Mouse (Mus musculus) kidney, embryonic 14.5 days (tissue): ENCODE results near the gene Upk1a. TPM values are rescaled to one million over a fixed set of nuclear protein-coding genes. Genes with fewer than 3 reads are reported as not detected.

ENCODE experiments used
- ATAC-seq: fragments of 200-750 bp; cut with Nextera tagmentation; 2 replicates; pipeline ENCODE4 v1.8.0; 2017; ENCODE audit warnings: moderate number of reproducible peaks, mild to moderate bottlenecking, moderate TSS enrichment, moderate library complexity; ENCODE audit not compliant: low FRiP score, low TSS enrichment
- H3K27ac ChIP-seq: fragments of 300-500 bp; sonication (generic); 2 replicates; pipeline ENCODE4 v1.5.1; 2014; ENCODE audit warnings: low read depth, mild to moderate bottlenecking, low read length, moderate library complexity, mixed read lengths
- H3K27me3 ChIP-seq: fragments of 300-500 bp; sonication (generic); 2 replicates; pipeline ENCODE4 v1.6.1; 2014; ENCODE audit warnings: mild to moderate bottlenecking, low read length; ENCODE audit not compliant: control insufficient read depth, insufficient read depth
- H3K36me3 ChIP-seq: fragments of 300-500 bp; sonication (generic); 2 replicates; pipeline ENCODE4 v1.6.1; 2014; ENCODE audit warnings: low read length, mixed read lengths; ENCODE audit not compliant: control insufficient read depth, insufficient read depth
- H3K4me1 ChIP-seq: fragments of 300-500 bp; sonication (generic); 2 replicates; pipeline ENCODE4 v1.6.1; 2014; ENCODE audit warnings: low read length, mixed read lengths; ENCODE audit not compliant: control insufficient read depth, insufficient read depth
- H3K4me2 ChIP-seq: fragments of 300-500 bp; sonication (generic); replicated peaks from 2 replicates; pipeline ENCODE4 v1.6.1; 2014; ENCODE audit warnings: low read depth, mild to moderate bottlenecking, low read length
- H3K4me3 ChIP-seq: fragments of 300-500 bp; sonication (generic); 2 replicates; pipeline ENCODE4 v1.5.1; 2014; ENCODE audit warnings: mild to moderate bottlenecking, low read length
- H3K9ac ChIP-seq: fragments of 300-500 bp; sonication (generic); 2 replicates; pipeline ENCODE4 v1.6.1; 2014; ENCODE audit warnings: low read depth, mild to moderate bottlenecking, low read length, moderate library complexity
- H3K9me3 ChIP-seq: fragments of 300-500 bp; sonication (generic); 2 replicates; pipeline ENCODE4 v1.6.1; 2016; ENCODE audit warnings: low read length; ENCODE audit not compliant: control insufficient read depth
- WGBS: fragments of 180-500 bp; shearing (Covaris S2); extraction: QIAGEN DNeasy Blood & Tissue Kit; methylation state at CpG from one replicate; pipeline ENCODE4 v1.1.7; 2014; 5-methylcytosine and 5-hydroxymethylcytosine counted together
- polyA plus RNA-seq: library from polyadenylated mRNA; unstranded; fragments of >200 nt; fragmentation: Nextera tagmentation; extraction: Ambion mirVana; gene quantifications from 2 replicates; pipeline ENCODE4 v1.2.1, GENCODE M21; 2014

The Upk1a gene
- polyA plus RNA-seq, 1 experiment from 2014 or later: 2.3 TPM

DNA sequence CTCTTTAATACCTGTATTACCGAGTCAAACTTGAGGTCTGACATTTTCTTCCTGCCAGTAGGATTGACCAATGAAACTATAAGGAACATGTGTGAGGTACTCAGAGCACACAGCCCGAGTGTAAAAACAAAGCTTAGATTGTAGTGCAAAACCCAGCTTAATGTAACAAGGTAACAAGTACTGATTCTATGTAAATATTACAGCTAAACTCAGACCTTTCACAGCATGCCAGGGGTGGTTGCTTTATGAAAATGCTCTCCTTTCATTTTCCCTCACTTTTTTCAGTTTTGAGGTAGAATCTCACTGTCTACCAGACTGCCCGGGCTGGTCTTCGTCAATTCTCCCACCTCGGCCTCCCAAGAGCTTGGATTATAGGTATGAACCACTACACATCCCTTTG, 16.6 kb downstream of the Upk1a start:
- no peaks in the 10 kb centered on the region for H3K36me3 ChIP-seq
- no peak overlapping the region for H3K9ac ChIP-seq
- H3K4me2 ChIP-seq: no peak overlapping the region
- H3K27me3 ChIP-seq: no peaks in the 10 kb centered on the region
- H3K4me1 ChIP-seq: no peaks in the 10 kb centered on the region
- no peak overlapping the region for H3K27ac ChIP-seq
- no peak overlapping the region for H3K4me3 ChIP-seq
- no peak for ATAC-seq
- no peaks in the 10 kb centered on the region for H3K9me3 ChIP-seq
- WGBS: 84% methylated on average over 5 of the region's 5 CpGs

DNA sequence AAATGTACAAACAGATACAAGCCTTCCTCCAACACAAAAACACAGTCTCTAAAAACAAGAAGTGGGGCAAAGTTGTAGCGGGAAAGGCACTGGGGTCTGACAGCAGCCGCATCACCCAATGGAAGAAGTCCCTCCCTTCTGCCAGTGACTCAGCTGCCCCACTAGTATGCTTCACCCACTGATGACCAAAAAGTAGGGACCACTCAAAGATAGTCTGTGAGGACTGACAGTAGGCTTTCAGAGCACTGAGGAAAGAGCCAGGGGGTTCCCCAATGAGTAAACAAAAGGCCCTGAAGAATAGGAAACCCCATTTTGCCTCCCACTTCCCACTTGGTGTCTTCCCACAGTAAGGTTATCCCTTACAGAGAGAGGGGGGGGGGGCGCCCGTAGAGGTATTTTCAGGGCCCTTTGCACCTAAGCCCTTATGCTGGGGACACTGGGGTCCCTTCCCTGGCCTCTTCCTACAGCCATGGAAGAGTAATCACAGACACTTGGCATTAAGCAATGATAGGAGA, 18.1 kb downstream of the Upk1a start:
- WGBS: 59% methylated on average over 4 of the region's 4 CpGs
- H3K27ac ChIP-seq: no peak overlapping the region
- no peaks in the 10 kb centered on the region for H3K36me3 ChIP-seq
- H3K4me1 ChIP-seq: peaks cover 3% of the 10 kb centered on the region; the same call in 1 of the 2 replicates
- no peak overlapping the region for H3K4me2 ChIP-seq
- no peaks in the 10 kb centered on the region for H3K9me3 ChIP-seq
- H3K4me3 ChIP-seq: no peak overlapping the region
- no peaks in the 10 kb centered on the region for H3K27me3 ChIP-seq
- no peak for ATAC-seq
- no peak overlapping the region for H3K9ac ChIP-seq

DNA sequence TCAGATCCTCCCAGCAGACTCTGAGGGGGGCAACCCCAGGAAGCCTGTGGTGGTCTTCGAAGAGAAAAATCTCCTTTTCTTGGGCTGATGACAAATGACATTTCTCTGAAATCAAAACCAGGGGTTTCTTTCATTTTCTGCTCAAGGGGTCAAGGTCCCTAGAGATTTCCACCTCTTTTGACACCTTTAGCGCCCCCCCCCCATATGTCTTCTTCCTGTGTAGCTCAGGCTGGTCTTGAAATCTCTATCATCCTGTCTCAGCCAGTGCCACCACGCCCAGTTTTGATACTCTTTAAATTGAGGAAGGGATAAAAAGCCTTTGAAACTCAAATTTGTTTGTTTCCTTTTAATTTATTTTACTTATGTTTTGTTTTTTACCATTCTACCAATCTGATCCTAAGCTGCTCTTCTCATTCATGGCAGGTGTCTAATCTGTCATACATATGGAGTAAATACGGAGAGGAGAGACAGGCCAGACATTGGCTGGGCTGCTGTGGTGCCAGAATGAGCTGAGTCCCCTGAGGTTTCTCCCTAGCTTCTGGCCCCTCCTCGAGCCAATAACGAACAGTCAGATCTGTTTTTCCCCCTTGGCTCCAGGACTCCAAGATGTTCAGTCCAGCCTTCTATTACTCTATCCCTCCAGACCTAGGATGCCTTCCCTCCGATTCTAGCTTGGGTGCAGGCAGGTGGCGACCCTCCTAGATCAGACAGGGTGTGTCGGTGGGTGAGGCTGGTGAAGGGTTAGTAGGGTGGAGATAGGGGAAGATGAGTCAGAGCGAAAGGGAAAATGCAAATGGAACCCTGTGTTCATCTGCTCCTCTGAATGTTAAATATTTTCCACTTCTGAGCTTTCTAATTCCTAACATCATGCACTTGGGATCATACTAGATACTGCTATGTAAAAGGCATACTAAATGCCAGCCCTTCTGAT, 18.8 kb downstream of the Upk1a start:
- peaks cover 3% of the 10 kb centered on the region; the same call in 1 of the 2 replicates for H3K4me1 ChIP-seq
- H3K9me3 ChIP-seq: no peaks in the 10 kb centered on the region
- no peaks in the 10 kb centered on the region for H3K36me3 ChIP-seq
- H3K4me2 ChIP-seq: no peak overlapping the region
- ATAC-seq: no peak
- no peak overlapping the region for H3K27ac ChIP-seq
- no peak overlapping the region for H3K4me3 ChIP-seq
- no peak overlapping the region for H3K9ac ChIP-seq
- 76% methylated on average over 10 of the region's 10 CpGs for WGBS
- H3K27me3 ChIP-seq: no peaks in the 10 kb centered on the region

DNA sequence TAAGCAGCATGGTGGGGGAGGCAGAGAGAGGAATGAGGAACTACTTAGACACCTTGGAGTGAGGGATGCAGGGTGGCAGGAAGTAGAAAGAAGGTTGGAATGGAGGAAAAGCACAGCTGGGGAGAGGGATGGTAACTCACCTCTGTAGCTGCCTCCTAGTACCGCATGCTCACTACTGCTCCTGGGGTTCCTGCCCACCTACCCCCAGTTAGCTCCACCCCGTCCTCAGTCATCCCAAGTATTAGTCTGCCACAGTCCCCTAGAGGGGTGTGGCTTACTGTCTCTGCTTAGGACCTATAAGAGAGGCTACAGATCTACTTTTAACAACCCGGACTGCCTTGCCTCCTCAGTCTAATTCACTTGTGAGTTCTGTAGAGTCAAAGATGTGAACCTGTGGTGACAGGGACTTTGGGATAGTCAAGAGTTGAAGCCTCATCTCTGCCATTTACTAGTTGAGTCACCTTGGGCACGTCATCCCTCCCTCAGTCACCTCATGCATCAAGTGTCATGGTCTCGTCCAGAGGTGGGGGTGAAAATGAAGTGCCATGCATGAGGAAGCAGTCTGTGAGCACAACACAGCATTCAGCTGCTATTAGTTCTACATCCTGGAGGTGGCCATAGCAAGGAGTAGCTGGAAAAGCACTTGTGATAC, 19.7 kb downstream of the Upk1a start:
- H3K4me3 ChIP-seq: no peak overlapping the region
- H3K9ac ChIP-seq: no peak overlapping the region
- no peaks in the 10 kb centered on the region for H3K9me3 ChIP-seq
- WGBS: 40% methylated on average over 5 of the region's 5 CpGs
- H3K27me3 ChIP-seq: no peaks in the 10 kb centered on the region
- H3K4me2 ChIP-seq: no peak overlapping the region
- no peak for ATAC-seq
- peaks cover 3% of the 10 kb centered on the region; the same call in 1 of the 2 replicates for H3K4me1 ChIP-seq
- H3K36me3 ChIP-seq: no peaks in the 10 kb centered on the region
- H3K27ac ChIP-seq: no peak overlapping the region

DNA sequence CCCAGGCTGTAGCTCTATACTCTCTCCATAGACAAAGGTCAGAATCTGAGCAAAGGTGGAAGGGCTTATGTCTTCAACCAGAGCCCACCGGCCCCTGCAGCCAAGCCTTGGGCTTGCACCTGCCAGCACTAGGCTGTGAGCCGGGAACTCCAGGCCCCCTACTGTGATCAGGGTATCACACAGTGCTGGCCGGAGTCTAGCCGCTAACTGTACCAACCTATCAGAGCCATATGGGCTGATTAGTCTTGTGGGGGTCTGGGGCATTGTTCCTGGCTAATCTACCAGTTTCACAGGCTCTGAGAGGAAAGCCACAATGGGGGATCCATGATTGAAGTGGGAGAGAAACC, 21.1 kb downstream of the Upk1a start:
- no peak for ATAC-seq
- no peak overlapping the region for H3K4me2 ChIP-seq
- H3K27ac ChIP-seq: no peak overlapping the region
- WGBS: 63% methylated on average over 4 of the region's 4 CpGs
- no peaks in the 10 kb centered on the region for H3K27me3 ChIP-seq
- H3K9me3 ChIP-seq: no peaks in the 10 kb centered on the region
- H3K9ac ChIP-seq: no peak overlapping the region
- no peak overlapping the region for H3K4me3 ChIP-seq
- H3K36me3 ChIP-seq: peaks cover 4% of the 10 kb centered on the region; the same call in 1 of the 2 replicates
- H3K4me1 ChIP-seq: peaks cover 11% of the 10 kb centered on the region

DNA sequence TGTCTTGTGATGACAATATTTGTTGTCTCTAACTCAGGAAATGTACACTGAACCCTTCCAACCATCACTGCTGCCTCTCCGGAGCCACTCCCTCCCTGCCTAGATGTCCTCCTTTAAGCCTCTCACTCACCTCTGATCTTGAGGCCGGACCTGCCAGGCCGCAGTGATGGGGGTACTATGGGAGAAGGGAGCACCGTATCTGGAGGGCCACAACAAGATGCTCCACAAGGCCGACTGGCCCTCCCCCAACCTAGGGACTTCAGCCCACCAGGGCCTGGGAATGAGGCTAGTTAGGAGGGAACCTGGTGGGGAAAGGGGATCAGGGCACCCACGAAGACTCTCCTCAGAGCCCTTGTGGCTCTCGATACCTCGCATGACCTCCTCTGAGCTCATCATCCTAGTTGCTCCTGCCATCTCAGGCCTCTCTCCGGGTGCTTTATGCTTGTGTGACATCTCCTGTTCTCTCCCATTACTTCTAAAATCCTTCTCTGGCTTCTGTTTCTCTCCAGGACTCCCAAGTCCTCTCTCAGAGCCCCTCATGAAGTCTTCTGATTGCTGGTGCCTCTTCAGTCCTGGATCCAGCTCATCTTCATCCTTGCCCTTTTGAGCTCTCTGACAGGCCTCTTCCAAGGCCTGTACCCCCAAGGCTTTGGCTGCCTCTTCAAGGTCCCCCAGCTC, 21.6 kb downstream of the Upk1a start:
- Histone ChIP-seq H3K36me3 (peaks cover 10% of the 10 kb centered on the region; the same call in 1 of the 2 replicates), H3K9ac (no peak overlapping the region), H3K27ac (no peak overlapping the region), H3K27me3 (no peaks in the 10 kb centered on the region), H3K4me1 (peaks cover 11% of the 10 kb centered on the region), H3K4me2 (no peak overlapping the region), H3K4me3 (no peak overlapping the region), H3K9me3 (no peaks in the 10 kb centered on the region)
- 91% methylated on average over 9 of the region's 9 CpGs for WGBS
- no peak for ATAC-seq

DNA sequence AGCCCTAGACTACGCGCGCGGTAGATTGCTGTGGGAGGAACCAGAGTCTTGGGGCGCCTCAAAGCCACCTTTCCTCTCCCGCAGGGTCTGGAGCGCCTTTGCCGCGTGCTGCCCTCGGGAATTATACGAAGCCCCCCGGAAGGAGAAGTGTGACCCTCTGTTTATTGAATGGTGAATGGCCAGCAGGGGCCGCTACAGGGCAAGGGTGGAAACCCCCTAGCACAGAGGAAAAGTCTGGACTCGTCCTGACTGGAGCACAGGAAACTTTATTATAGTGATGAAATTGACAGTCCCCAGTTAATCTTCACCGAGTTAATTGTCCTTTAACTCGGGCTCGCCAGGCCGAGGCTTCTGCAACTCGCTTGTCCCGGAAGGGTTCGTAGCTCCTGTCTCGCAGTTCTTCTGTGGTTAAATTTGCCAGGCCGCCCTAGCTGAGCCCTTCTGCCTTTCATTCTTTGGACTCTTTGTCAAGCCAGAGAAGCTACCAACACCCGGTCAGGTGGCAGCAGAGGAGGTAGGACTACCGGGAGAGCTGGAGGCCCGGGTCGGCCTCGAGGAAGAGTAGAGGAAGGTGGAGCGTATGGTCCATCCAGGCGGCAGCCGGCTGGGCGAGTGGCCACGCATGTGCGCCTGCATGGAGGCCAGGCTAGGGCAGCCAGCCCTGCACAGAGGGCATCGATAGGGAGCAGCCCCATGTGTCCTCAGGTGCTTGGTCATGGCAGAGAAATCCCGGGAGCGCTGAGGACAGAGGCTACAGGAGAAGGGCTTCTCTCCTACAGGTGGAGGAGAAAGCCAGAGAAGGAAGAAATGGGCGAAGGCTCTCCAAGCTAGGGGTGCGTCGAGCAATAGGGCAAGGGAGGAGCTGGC, 23.0 kb downstream of the Upk1a start:
- Histone ChIP-seq H3K27ac (peak overlapping the region; percentile 89), H3K4me3 (peak overlapping the region; percentile 96), H3K9me3 (no peaks in the 10 kb centered on the region), H3K4me1 (peaks cover 11% of the 10 kb centered on the region), H3K4me2 (peak overlapping the region; percentile 66), H3K36me3 (peaks cover 23% of the 10 kb centered on the region), H3K27me3 (no peaks in the 10 kb centered on the region), H3K9ac (peak overlapping the region; percentile 95)
- ATAC-seq: peak; percentile 68
- WGBS: 22% methylated on average over 40 of the region's 40 CpGs

DNA sequence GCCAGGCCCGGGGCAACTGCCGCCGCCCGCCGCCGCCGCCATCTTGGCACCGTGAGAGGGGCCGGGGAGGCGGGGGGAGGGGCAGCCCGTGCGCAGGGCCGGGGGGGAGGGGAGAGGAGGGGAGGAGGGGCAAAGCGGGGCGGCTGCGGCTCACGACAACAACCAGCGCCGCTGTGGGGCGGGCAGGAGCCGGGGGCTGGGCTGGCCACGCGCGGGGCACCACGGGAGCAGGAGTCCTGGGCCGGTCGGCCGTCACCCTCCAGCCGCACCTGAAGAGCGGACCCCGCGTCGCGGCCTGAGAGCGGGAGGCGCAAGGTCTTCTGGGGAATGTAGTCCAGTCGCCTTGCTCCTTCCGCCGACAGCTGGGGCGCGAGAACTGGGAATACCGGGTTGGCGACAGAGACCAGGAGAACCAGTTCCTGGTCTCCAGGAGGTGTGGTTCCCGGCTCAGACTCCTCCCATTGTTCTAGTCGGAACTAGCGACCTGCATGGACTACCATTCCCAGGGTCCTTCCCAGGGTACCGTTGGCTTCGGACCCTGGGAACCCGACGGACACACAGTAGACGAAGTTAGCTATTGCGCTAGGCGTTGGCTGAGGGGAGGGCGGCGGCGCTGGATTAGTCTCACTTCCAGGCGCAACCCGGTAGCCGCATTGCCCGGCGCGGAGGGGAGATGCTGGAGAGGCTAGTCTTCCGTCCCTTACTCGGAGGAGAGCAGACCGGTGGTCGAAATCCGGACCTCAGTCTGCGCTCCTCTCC, 23.8 kb downstream of the Upk1a start, which contains the start of gene Kmt2b:
Kmt2b (minus strand) TSS at position 51 of the 759 bp plus-strand sequence.
- WGBS: under 1% methylated on average over 54 of the region's 68 CpGs
- H3K9ac ChIP-seq: peak within 1 kb of the TSS; percentile 95
- H3K4me3 ChIP-seq: peak within 1 kb of the TSS; percentile 96
- no peaks in the 10 kb centered on the region for H3K9me3 ChIP-seq
- peaks cover 31% of the 10 kb centered on the region for H3K36me3 ChIP-seq
- peak within 1 kb of the TSS; percentile 89 for H3K27ac ChIP-seq
- peak within 1 kb of the TSS; percentile 74 for H3K4me2 ChIP-seq
- ATAC-seq: peak; percentile 97
- H3K27me3 ChIP-seq: no peaks in the 10 kb centered on the region
- H3K4me1 ChIP-seq: peaks cover 11% of the 10 kb centered on the region
